Mouse (Mus musculus): ENCODE measurements at regions not wholly inside any gene's neighbourhood (a gene's known extent, or its start where the extent isn't known, plus 50 kb on each side); places are given as distances from the start of the nearest gene placed in this dataset.

GRCm38 (mm10) chr12:71370091-71370490, 60.4 kb downstream of the Dact1 start:
- DNase-seq (ENCODE audit: low read depth, low spot score): no peak

- no peak for DNase-seq (ENCODE audit: low read depth, low spot score)
Measured at GRCm38 (mm10) chr12:71371948-71372347, 62.3 kb downstream of the Dact1 start.

GRCm38 (mm10) chr12:71373633-71374032, 63.9 kb downstream of the Dact1 start:
- no peak for DNase-seq (ENCODE audit: low read depth, low spot score)

GRCm38 (mm10) chr12:71376446-71376845, 66.8 kb downstream of the Dact1 start:
- DNase-seq (ENCODE audit: low read depth, low spot score): no peak

GRCm38 (mm10) chr12:71376966-71377365, 67.3 kb downstream of the Dact1 start:
- DNase-seq (ENCODE audit: low read depth, low spot score): no peak

GRCm38 (mm10) chr12:71379626-71380423, 70.1 kb downstream of the Dact1 start:
- no peak for DNase-seq (ENCODE audit: low read depth, low spot score)

- no peak for DNase-seq (ENCODE audit: low read depth, low spot score)
Measured at GRCm38 (mm10) chr12:71380424-71380761, 70.7 kb downstream of the Dact1 start.

- no peak for DNase-seq (ENCODE audit: low read depth, low spot score)
Measured at GRCm38 (mm10) chr12:71386251-71386650, 76.6 kb downstream of the Dact1 start.

GRCm38 (mm10) chr12:71391481-71391880, 81.8 kb downstream of the Dact1 start:
- DNase-seq (ENCODE audit: low read depth, low spot score): no peak

- DNase-seq (ENCODE audit: low read depth, low spot score): no peak
Measured at GRCm38 (mm10) chr12:71393752-71394151, 84.1 kb downstream of the Dact1 start.

- DNase-seq (ENCODE audit: low read depth, low spot score): no peak
Measured at GRCm38 (mm10) chr12:71397456-71397855, 87.8 kb downstream of the Dact1 start.

- no peak for DNase-seq (ENCODE audit: low read depth, low spot score)
Measured at GRCm38 (mm10) chr12:71398701-71399100, 89.0 kb downstream of the Dact1 start.

GRCm38 (mm10) chr12:71400201-71400600, 90.5 kb downstream of the Dact1 start:
- DNase-seq (ENCODE audit: low read depth, low spot score): no peak

- DNase-seq (ENCODE audit: low read depth, low spot score): no peak
Measured at GRCm38 (mm10) chr12:71401621-71402416, 92.1 kb downstream of the Dact1 start.

GRCm38 (mm10) chr12:71407294-71407693, 97.6 kb downstream of the Dact1 start:
- no peak for DNase-seq (ENCODE audit: low read depth, low spot score)

- no peak for DNase-seq (ENCODE audit: low read depth, low spot score)
Measured at GRCm38 (mm10) chr12:71408396-71409050, 98.8 kb downstream of the Dact1 start.

GRCm38 (mm10) chr12:71412331-71412730, 102.6 kb downstream of the Dact1 start:
- DNase-seq (ENCODE audit: low read depth, low spot score): no peak

GRCm38 (mm10) chr12:71416968-71417367, 107.3 kb downstream of the Dact1 start:
- DNase-seq (ENCODE audit: low read depth, low spot score): no peak

GRCm38 (mm10) chr12:71418186-71418585, 108.5 kb downstream of the Dact1 start:
- no peak for DNase-seq (ENCODE audit: low read depth, low spot score)

- DNase-seq (ENCODE audit: low read depth, low spot score): no peak
Measured at GRCm38 (mm10) chr12:71419161-71419560, 109.5 kb downstream of the Dact1 start.

GRCm38 (mm10) chr12:71426023-71426719, 116.5 kb downstream of the Dact1 start:
- no peak for DNase-seq (ENCODE audit: low read depth, low spot score)

GRCm38 (mm10) chr12:71427974-71428373, 118.3 kb downstream of the Dact1 start:
- DNase-seq (ENCODE audit: low read depth, low spot score): no peak
